Mouse (Mus musculus): ENCODE results near the gene Ap5b1. TPM values are rescaled to one million over a fixed set of nuclear protein-coding genes. Genes with fewer than 3 reads are reported as not detected.

Ap5b1 gene
- polyA plus RNA-seq (2016; fragmentation: Nextera tagmentation; extraction: Ambion mirVana), result 2.1 and 2.6 TPM in 2 replicates

- under 1% methylated on average over 102 of the region's 102 CpGs for WGBS
- Histone ChIP-seq H3K4me1 (peaks cover 27% of the 10 kb centered on the region), H3K27me3 (replicated peaks; ENCODE audit: low read depth, poor library complexity, severe bottlenecking) (peaks cover 68% of the 10 kb centered on the region), H3K36me3 (replicated peaks) (peaks cover 8% of the 10 kb centered on the region; the same call in 1 of the 2 replicates), H3K9me3 (no peaks in the 10 kb centered on the region), H3K27ac (replicated peaks) (peak within 1 kb of the TSS; percentile 86), H3K4me3 (peak within 1 kb of the TSS; percentile 83)
- DNase-seq (ENCODE audit: low spot score), result peak; percentile 93
Measured at GRCm38 (mm10) chr19:5567534-5568469, at the start of gene Ap5b1. Ap5b1 (plus strand) TSS chr19:5568025.

- Histone ChIP-seq H3K9me3 (no peaks in the 10 kb centered on the region), H3K36me3 (replicated peaks) (no peaks in the 10 kb centered on the region)
- DNase-seq (ENCODE audit: low spot score), result no peak
Measured at GRCm38 (mm10) chr19:5518721-5519120, 49.1 kb upstream of the Ap5b1 start.

GRCm38 (mm10) chr19:5525204-5525603, 42.6 kb upstream of the Ap5b1 start:
- no peaks in the 10 kb centered on the region for H3K36me3 ChIP-seq (replicated peaks)
- 67% methylated on average over 5 of the region's 5 CpGs for WGBS
- no peak overlapping the region for H3K27ac ChIP-seq (replicated peaks)
- H3K9me3 ChIP-seq, result no peaks in the 10 kb centered on the region
- peaks cover 3% of the 10 kb centered on the region for H3K27me3 ChIP-seq (replicated peaks; ENCODE audit: low read depth, poor library complexity, severe bottlenecking)
- no peak overlapping the region for H3K4me3 ChIP-seq
- H3K4me1 ChIP-seq, result peaks cover 9% of the 10 kb centered on the region
- DNase-seq (ENCODE audit: low spot score), result no peak

More at GRCm38 (mm10) chr19:5518721-5519120, 49.1 kb upstream of the Ap5b1 start:
- Histone ChIP-seq H3K4me3 (no peak overlapping the region), H3K27me3 (replicated peaks; ENCODE audit: low read depth, poor library complexity, severe bottlenecking) (no peaks in the 10 kb centered on the region), H3K27ac (replicated peaks) (no peak overlapping the region), H3K4me1 (no peaks in the 10 kb centered on the region)
- WGBS, result 85% methylated on average over 3 of the region's 3 CpGs

GRCm38 (mm10) chr19:5529325-5530137, 38.3 kb upstream of the Ap5b1 start:
- WGBS, result 15% methylated on average over 20 of the region's 20 CpGs
- H3K4me3 ChIP-seq, result peak overlapping the region; percentile 26; the same call in 1 of the 2 replicates
- peaks cover 9% of the 10 kb centered on the region for H3K4me1 ChIP-seq
- no peaks in the 10 kb centered on the region for H3K9me3 ChIP-seq
- H3K27ac ChIP-seq (replicated peaks), result no peak overlapping the region
- peak; percentile 95 for DNase-seq (ENCODE audit: low spot score)
- H3K36me3 ChIP-seq (replicated peaks), result no peaks in the 10 kb centered on the region
- peaks cover 31% of the 10 kb centered on the region for H3K27me3 ChIP-seq (replicated peaks; ENCODE audit: low read depth, poor library complexity, severe bottlenecking)

- no peak for DNase-seq (ENCODE audit: low spot score)
- H3K27ac ChIP-seq (replicated peaks), result no peak overlapping the region
- no peaks in the 10 kb centered on the region for H3K9me3 ChIP-seq
- 58% methylated on average over 7 of the region's 7 CpGs for WGBS
- H3K4me3 ChIP-seq, result no peak overlapping the region
- H3K36me3 ChIP-seq (replicated peaks), result no peaks in the 10 kb centered on the region
- H3K27me3 ChIP-seq (replicated peaks; ENCODE audit: low read depth, poor library complexity, severe bottlenecking), result peaks cover 31% of the 10 kb centered on the region
- peaks cover 9% of the 10 kb centered on the region for H3K4me1 ChIP-seq
Measured at GRCm38 (mm10) chr19:5530138-5530524, 37.7 kb upstream of the Ap5b1 start.

- Histone ChIP-seq H3K27ac (replicated peaks) (no peak overlapping the region), H3K9me3 (no peaks in the 10 kb centered on the region)
- 71% methylated on average over 8 of the region's 8 CpGs for WGBS
Measured at GRCm38 (mm10) chr19:5532520-5532919, 35.3 kb upstream of the Ap5b1 start.

GRCm38 (mm10) chr19:5538786-5539185, 29.0 kb upstream of the Ap5b1 start:
- Histone ChIP-seq H3K27ac (replicated peaks) (no peak overlapping the region), H3K4me3 (no peak overlapping the region), H3K9me3 (no peaks in the 10 kb centered on the region), H3K27me3 (replicated peaks; ENCODE audit: low read depth, poor library complexity, severe bottlenecking) (peaks cover 13% of the 10 kb centered on the region), H3K4me1 (no peaks in the 10 kb centered on the region), H3K36me3 (replicated peaks) (no peaks in the 10 kb centered on the region)
- WGBS, result 65% methylated on average over 8 of the region's 8 CpGs
- DNase-seq (ENCODE audit: low spot score), result no peak

More at GRCm38 (mm10) chr19:5532520-5532919, 35.3 kb upstream of the Ap5b1 start:
- Histone ChIP-seq H3K27me3 (replicated peaks; ENCODE audit: low read depth, poor library complexity, severe bottlenecking) (peaks cover 31% of the 10 kb centered on the region), H3K4me1 (peaks cover 9% of the 10 kb centered on the region), H3K4me3 (no peak overlapping the region), H3K36me3 (replicated peaks) (no peaks in the 10 kb centered on the region)
- no peak for DNase-seq (ENCODE audit: low spot score)

GRCm38 (mm10) chr19:5543362-5543761, 24.5 kb upstream of the Ap5b1 start:
- Histone ChIP-seq H3K27me3 (replicated peaks; ENCODE audit: low read depth, poor library complexity, severe bottlenecking) (peaks cover 10% of the 10 kb centered on the region), H3K4me3 (no peak overlapping the region), H3K36me3 (replicated peaks) (no peaks in the 10 kb centered on the region), H3K9me3 (no peaks in the 10 kb centered on the region), H3K4me1 (peaks cover 5% of the 10 kb centered on the region; the same call in 1 of the 2 replicates), H3K27ac (replicated peaks) (no peak overlapping the region)
- 87% methylated on average over 9 of the region's 9 CpGs for WGBS
- DNase-seq (ENCODE audit: low spot score), result no peak

GRCm38 (mm10) chr19:5544031-5544430, 23.8 kb upstream of the Ap5b1 start:
- no peak overlapping the region for H3K4me3 ChIP-seq
- no peak for DNase-seq (ENCODE audit: low spot score)
- H3K9me3 ChIP-seq, result no peaks in the 10 kb centered on the region
- H3K36me3 ChIP-seq (replicated peaks), result no peaks in the 10 kb centered on the region
- no peak overlapping the region for H3K27ac ChIP-seq (replicated peaks)
- peaks cover 3% of the 10 kb centered on the region for H3K27me3 ChIP-seq (replicated peaks; ENCODE audit: low read depth, poor library complexity, severe bottlenecking)
- 41% methylated on average over 11 of the region's 11 CpGs for WGBS
- peaks cover 5% of the 10 kb centered on the region; the same call in 1 of the 2 replicates for H3K4me1 ChIP-seq

- Histone ChIP-seq H3K9me3 (no peaks in the 10 kb centered on the region), H3K36me3 (replicated peaks) (no peaks in the 10 kb centered on the region), H3K4me3 (no peak overlapping the region), H3K4me1 (peaks cover 6% of the 10 kb centered on the region; the same call in 1 of the 2 replicates), H3K27ac (replicated peaks) (no peak overlapping the region), H3K27me3 (replicated peaks; ENCODE audit: low read depth, poor library complexity, severe bottlenecking) (peaks cover 10% of the 10 kb centered on the region; the same call in 1 of the 2 replicates)
- DNase-seq (ENCODE audit: low spot score), result no peak
- 80% methylated on average over 4 of the region's 4 CpGs for WGBS
Measured at GRCm38 (mm10) chr19:5547471-5548056, 20.3 kb upstream of the Ap5b1 start.

GRCm38 (mm10) chr19:5553802-5554201, 14.0 kb upstream of the Ap5b1 start:
- no peaks in the 10 kb centered on the region for H3K9me3 ChIP-seq
- no peak overlapping the region for H3K4me3 ChIP-seq
- no peak for DNase-seq (ENCODE audit: low spot score)
- peaks cover 19% of the 10 kb centered on the region for H3K4me1 ChIP-seq
- H3K36me3 ChIP-seq (replicated peaks), result no peaks in the 10 kb centered on the region
- peaks cover 71% of the 10 kb centered on the region for H3K27me3 ChIP-seq (replicated peaks; ENCODE audit: low read depth, poor library complexity, severe bottlenecking)
- no peak overlapping the region for H3K27ac ChIP-seq (replicated peaks)
- 43% methylated on average over 8 of the region's 8 CpGs for WGBS

GRCm38 (mm10) chr19:5554212-5554611, 13.6 kb upstream of the Ap5b1 start:
- 66% methylated on average over 14 of the region's 14 CpGs for WGBS
- DNase-seq (ENCODE audit: low spot score), result no peak
- Histone ChIP-seq H3K4me3 (no peak overlapping the region), H3K27me3 (replicated peaks; ENCODE audit: low read depth, poor library complexity, severe bottlenecking) (peaks cover 75% of the 10 kb centered on the region), H3K27ac (replicated peaks) (no peak overlapping the region), H3K4me1 (peaks cover 21% of the 10 kb centered on the region), H3K36me3 (replicated peaks) (no peaks in the 10 kb centered on the region), H3K9me3 (no peaks in the 10 kb centered on the region)
